Mouse (Mus musculus) ES-Bruce4 (cell line): ENCODE measurements around the gene Tmem189. TPM values are rescaled to one million over a fixed set of nuclear protein-coding genes. Genes with fewer than 3 reads are reported as not detected.
A peak's percentile ranks its signal among the peaks of the same experiment; 100 is the strongest.

Experiments used
- H3K27ac ChIP-seq: 2 replicates; pipeline ENCODE4 v1.5.1; 2012; ENCODE audit warnings: low read length, inconsistent platforms; ENCODE audit not compliant: insufficient read depth
- H3K27me3 ChIP-seq: 2 replicates; pipeline ENCODE4 v1.6.1; 2012; ENCODE audit warnings: mild to moderate bottlenecking, low read length, inconsistent platforms; ENCODE audit not compliant: control insufficient read depth, poor library complexity, insufficient read depth, severe bottlenecking
- H3K36me3 ChIP-seq: 2 replicates; pipeline ENCODE4 v1.6.1; 2012; ENCODE audit warnings: inconsistent platforms, mild to moderate bottlenecking, low read length, moderate library complexity; ENCODE audit not compliant: control insufficient read depth, poor library complexity, insufficient read depth, severe bottlenecking
- H3K4me1 ChIP-seq: one replicate; pipeline ENCODE4 v1.8.1; 2011; ENCODE audit warnings: low read length; ENCODE audit not compliant: control insufficient read depth, insufficient read depth
- H3K4me3 ChIP-seq: 2 replicates; pipeline ENCODE4 v1.5.1; 2011; ENCODE audit warnings: low read depth, mild to moderate bottlenecking, low read length
- H3K9ac ChIP-seq: 2 replicates; pipeline ENCODE4 v1.6.1; 2012; ENCODE audit warnings: low read depth, mild to moderate bottlenecking, inconsistent platforms; ENCODE audit not compliant: poor library complexity, severe bottlenecking
- H3K9me3 ChIP-seq: replicated peaks from 2 replicates; pipeline ENCODE4 v1.6.1; 2012; ENCODE audit warnings: mild to moderate bottlenecking, low read length, inconsistent platforms; ENCODE audit not compliant: control insufficient read depth, poor library complexity, insufficient read depth, severe bottlenecking
- CTCF ChIP-seq: IDR thresholded peaks from one replicate; pipeline ENCODE4 v1.8.1; 2011; ENCODE audit warnings: low read depth, low read length
- EP300 ChIP-seq: IDR thresholded peaks from 2 replicates; pipeline ENCODE4 v1.6.1; 2011; ENCODE audit warnings: low read depth, low read length; ENCODE audit not compliant: insufficient read depth
- POLR2A ChIP-seq: IDR thresholded peaks from one replicate; pipeline ENCODE4 v1.8.1; 2011; ENCODE audit warnings: low read length; ENCODE audit not compliant: insufficient read depth
- polyA plus RNA-seq: library from polyadenylated mRNA; stranded (reverse); fragments of >200 nt; gene quantifications from 2 replicates; pipeline ENCODE4 v1.2.4, GENCODE M21; 2011; ENCODE audit warnings: low read depth; ENCODE audit not compliant: missing spikeins, insufficient read depth, insufficient read length

Tmem189 gene
- polyA plus RNA-seq, 1 experiment, result 45.6 TPM

GRCm38 (mm10) chr2:167671101-167671633 lies 18.5 kb downstream of the Tmem189 start:
- H3K27me3 ChIP-seq, result no peaks in the 10 kb centered on the region
- no peaks in the 10 kb centered on the region for H3K36me3 ChIP-seq
- no peak overlapping the region for H3K4me3 ChIP-seq
- peaks cover 3% of the 10 kb centered on the region for H3K4me1 ChIP-seq
- no peak overlapping the region for H3K27ac ChIP-seq
- no peak overlapping the region for H3K9ac ChIP-seq
- no peaks in the 10 kb centered on the region for H3K9me3 ChIP-seq
- TF ChIP-seq CTCF, result no peak

GRCm38 (mm10) chr2:167669398-167669797 lies 20.2 kb downstream of the Tmem189 start:
- Histone ChIP-seq H3K27me3 (no peaks in the 10 kb centered on the region), H3K36me3 (no peaks in the 10 kb centered on the region), H3K4me3 (no peak overlapping the region), H3K9me3 (no peaks in the 10 kb centered on the region), H3K4me1 (peaks cover 3% of the 10 kb centered on the region), H3K27ac (no peak overlapping the region), H3K9ac (no peak overlapping the region)
- no peak for TF ChIP-seq EP300
- TF ChIP-seq POLR2A, result no peak
- no peak for TF ChIP-seq CTCF

GRCm38 (mm10) chr2:167668426-167668825 lies 21.2 kb downstream of the Tmem189 start:
- Histone ChIP-seq H3K9ac (no peak overlapping the region), H3K4me1 (peaks cover 3% of the 10 kb centered on the region), H3K36me3 (no peaks in the 10 kb centered on the region), H3K27me3 (no peaks in the 10 kb centered on the region), H3K4me3 (no peak overlapping the region), H3K27ac (no peak overlapping the region), H3K9me3 (no peaks in the 10 kb centered on the region)
- TF ChIP-seq CTCF (no peak), EP300 (no peak), POLR2A (no peak)

- Histone ChIP-seq H3K36me3 (no peaks in the 10 kb centered on the region), H3K27ac (no peak overlapping the region), H3K4me1 (no peaks in the 10 kb centered on the region), H3K9ac (no peak overlapping the region), H3K27me3 (no peaks in the 10 kb centered on the region), H3K9me3 (no peaks in the 10 kb centered on the region), H3K4me3 (no peak overlapping the region)
- TF ChIP-seq CTCF, result no peak
- TF ChIP-seq POLR2A, result no peak
- TF ChIP-seq EP300, result no peak
Observed at GRCm38 (mm10) chr2:167665972-167666713, 23.5 kb downstream of the Tmem189 start.

GRCm38 (mm10) chr2:167662713-167663112 lies 26.9 kb downstream of the Tmem189 start:
- Histone ChIP-seq H3K36me3 (no peaks in the 10 kb centered on the region), H3K4me1 (peaks cover 4% of the 10 kb centered on the region), H3K9ac (no peak overlapping the region), H3K4me3 (no peak overlapping the region), H3K27me3 (no peaks in the 10 kb centered on the region), H3K27ac (no peak overlapping the region), H3K9me3 (no peaks in the 10 kb centered on the region)
- TF ChIP-seq CTCF (no peak), POLR2A (no peak), EP300 (no peak)

- TF ChIP-seq EP300 (no peak), CTCF (no peak), POLR2A (no peak)
- peaks cover 4% of the 10 kb centered on the region for H3K4me1 ChIP-seq
- no peaks in the 10 kb centered on the region for H3K36me3 ChIP-seq
- peak within 1 kb of the TSS; percentile 82 for H3K9ac ChIP-seq
- H3K27me3 ChIP-seq, result no peaks in the 10 kb centered on the region
- H3K27ac ChIP-seq, result no peak within 1 kb of the TSS
- no peaks in the 10 kb centered on the region for H3K9me3 ChIP-seq
- H3K4me3 ChIP-seq, result peak within 1 kb of the TSS; percentile 76
Observed at GRCm38 (mm10) chr2:167661270-167662203, 28.1 kb downstream of the Tmem189 start, which contains the start of gene Gm20431. Gene Gm20431 (minus strand): TSS chr2:167661496.
